Mouse (Mus musculus): Measurements from ENCODE around the gene Olfr1418. TPM values are rescaled to one million over a fixed set of nuclear protein-coding genes. Genes with fewer than 3 reads are reported as not detected.

Olfr1418 gene
- polyA plus RNA-seq, 1 experiment = not detected

DNA sequence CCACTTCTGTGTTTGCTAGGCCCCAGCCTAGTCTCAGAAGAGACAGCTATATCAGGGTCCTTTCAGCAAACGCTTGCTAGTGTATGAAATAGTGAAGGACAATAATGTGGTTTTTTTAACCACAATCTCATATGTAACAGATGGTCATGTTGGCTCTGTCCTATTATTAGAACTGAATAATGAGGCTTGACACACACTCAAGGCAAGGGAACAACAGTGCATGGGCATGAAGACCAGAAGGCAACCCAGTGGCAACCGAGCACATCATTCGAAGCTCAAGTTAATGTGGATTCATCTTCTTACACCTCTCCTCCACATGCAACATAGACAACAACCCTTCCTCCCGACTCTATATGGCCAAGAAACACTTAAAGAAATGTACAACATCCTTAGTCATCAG is 14.5 kb downstream of the Olfr1418 start:
- Histone ChIP-seq H3K27me3 (ENCODE audit: control insufficient read depth, insufficient read depth, low read length) (no peaks in the 10 kb centered on the region), H3K36me3 (ENCODE audit: control insufficient read depth, insufficient read depth, low read length) (no peaks in the 10 kb centered on the region), H3K4me3 (ENCODE audit: control insufficient read depth, low read depth, low read length) (no peak overlapping the region), H3K27ac (ENCODE audit: control insufficient read depth, insufficient read depth, low read depth, low read length) (no peak overlapping the region), H3K4me1 (ENCODE audit: control insufficient read depth, insufficient read depth, low read length) (no peaks in the 10 kb centered on the region)
- TF ChIP-seq CTCF (IDR thresholded peaks at IDR 0.05; ENCODE audit: control insufficient read depth, insufficient read depth, insufficient replicate concordance, low read depth, low read length) (no peak), POLR2A (IDR thresholded peaks at IDR 0.05; ENCODE audit: control insufficient read depth, low read depth, low read length) (no peak)

DNA sequence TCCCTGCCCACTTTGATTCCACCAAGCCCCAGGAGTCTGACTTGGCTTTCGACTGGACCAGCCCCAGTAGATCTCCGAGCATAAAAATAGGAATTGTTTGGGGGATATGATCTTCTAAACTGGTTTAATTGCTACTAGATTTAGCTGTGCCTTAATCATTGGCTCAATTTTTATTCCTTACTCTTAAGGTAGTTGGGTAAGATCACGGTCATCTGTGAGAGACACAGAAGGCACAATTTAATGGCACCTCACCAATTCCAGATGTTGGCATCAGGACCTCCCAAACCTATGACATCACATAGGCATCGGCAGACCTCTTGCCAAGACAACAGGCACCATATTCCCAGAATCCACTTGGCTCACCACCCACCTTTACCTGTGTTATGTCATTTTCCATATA is 21.7 kb downstream of the Olfr1418 start, which contains the start of gene Olfr1417:
TSS of gene Olfr1417 (minus strand) at position 101 of the 400 bp plus-strand sequence.
- H3K27me3 ChIP-seq (ENCODE audit: control insufficient read depth, insufficient read depth, low read length) = no peaks in the 10 kb centered on the region
- no peaks in the 10 kb centered on the region for H3K36me3 ChIP-seq (ENCODE audit: control insufficient read depth, insufficient read depth, low read length)
- H3K27ac ChIP-seq (ENCODE audit: control insufficient read depth, insufficient read depth, low read depth, low read length) = no peak within 1 kb of the TSS
- no peaks in the 10 kb centered on the region for H3K4me1 ChIP-seq (ENCODE audit: control insufficient read depth, insufficient read depth, low read length)
- TF ChIP-seq CTCF (IDR thresholded peaks at IDR 0.05; ENCODE audit: control insufficient read depth, insufficient read depth, insufficient replicate concordance, low read depth, low read length) (no peak), POLR2A (IDR thresholded peaks at IDR 0.05; ENCODE audit: control insufficient read depth, low read depth, low read length) (no peak)
- no peak within 1 kb of the TSS for H3K4me3 ChIP-seq (ENCODE audit: control insufficient read depth, low read depth, low read length)

DNA sequence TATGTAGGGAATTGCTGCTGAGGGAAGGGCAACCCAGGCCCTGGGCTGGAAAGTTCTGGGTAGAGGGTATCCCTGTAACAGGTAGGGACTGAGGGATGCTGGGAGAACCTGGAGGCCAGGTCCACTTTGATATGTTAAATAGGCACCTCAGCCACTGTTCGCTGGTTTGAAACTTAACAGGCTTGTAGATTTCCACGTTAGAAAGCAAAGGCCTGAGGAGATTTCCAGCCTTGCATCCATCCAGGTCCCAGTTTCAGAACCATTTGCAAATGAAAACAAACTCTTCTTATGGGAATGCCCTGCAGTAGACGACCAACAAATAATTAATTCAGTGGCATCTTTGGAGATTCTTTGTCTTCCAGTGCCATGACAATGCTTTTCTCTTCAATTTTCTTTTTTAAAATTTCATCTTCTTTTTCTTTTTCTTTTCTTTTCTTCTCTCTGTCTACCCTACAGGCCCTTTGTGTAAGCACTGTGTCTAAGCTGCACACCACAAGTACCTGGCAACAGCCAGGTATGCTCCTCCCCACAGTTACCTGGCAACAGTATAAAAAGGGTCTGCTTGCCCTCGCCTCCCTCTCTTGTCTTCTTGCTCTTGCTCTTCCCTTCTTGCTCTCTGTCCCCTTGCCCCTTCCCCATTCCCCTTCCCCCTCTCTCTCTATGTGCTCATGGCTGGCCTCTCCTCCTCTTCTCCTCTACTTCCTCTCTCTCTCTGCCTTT is 37.4 kb downstream of the Olfr1418 start:
- peaks cover 2% of the 10 kb centered on the region; the same call in 1 of the 2 replicates for H3K27me3 ChIP-seq (ENCODE audit: control insufficient read depth, insufficient read depth, low read length)
- H3K4me1 ChIP-seq (ENCODE audit: control insufficient read depth, insufficient read depth, low read length) = peaks cover 5% of the 10 kb centered on the region
- TF ChIP-seq POLR2A (IDR thresholded peaks at IDR 0.05; ENCODE audit: control insufficient read depth, low read depth, low read length) (no peak), CTCF (IDR thresholded peaks at IDR 0.05; ENCODE audit: control insufficient read depth, insufficient read depth, insufficient replicate concordance, low read depth, low read length) (no peak)
- H3K27ac ChIP-seq (ENCODE audit: control insufficient read depth, insufficient read depth, low read depth, low read length) = no peak overlapping the region
- H3K36me3 ChIP-seq (ENCODE audit: control insufficient read depth, insufficient read depth, low read length) = no peaks in the 10 kb centered on the region
- no peak overlapping the region for H3K4me3 ChIP-seq (ENCODE audit: control insufficient read depth, low read depth, low read length)

DNA sequence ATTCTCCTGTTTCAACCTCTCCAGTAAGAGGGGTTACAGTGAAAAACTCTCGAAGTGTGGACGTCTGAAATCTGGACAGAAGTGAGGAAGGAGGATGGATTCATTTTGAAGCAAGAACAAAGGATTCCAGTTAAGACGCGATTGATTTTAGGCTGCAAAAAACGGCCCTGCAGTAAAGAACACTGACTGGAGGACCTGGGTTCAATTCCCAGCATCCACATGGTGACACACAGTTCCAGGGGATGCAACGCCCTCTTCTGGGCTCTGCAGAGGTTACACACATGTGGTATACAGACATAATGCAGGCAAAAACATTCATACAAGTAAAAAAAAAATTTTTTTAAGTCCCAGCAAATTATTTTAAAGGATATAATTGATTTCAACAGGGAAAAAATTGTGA is 40.7 kb downstream of the Olfr1418 start:
- H3K27me3 ChIP-seq (ENCODE audit: control insufficient read depth, insufficient read depth, low read length) = peaks cover 2% of the 10 kb centered on the region; the same call in 1 of the 2 replicates
- TF ChIP-seq POLR2A (IDR thresholded peaks at IDR 0.05; ENCODE audit: control insufficient read depth, low read depth, low read length) (no peak), CTCF (IDR thresholded peaks at IDR 0.05; ENCODE audit: control insufficient read depth, insufficient read depth, insufficient replicate concordance, low read depth, low read length) (no peak)
- H3K27ac ChIP-seq (ENCODE audit: control insufficient read depth, insufficient read depth, low read depth, low read length) = no peak overlapping the region
- no peak overlapping the region for H3K4me3 ChIP-seq (ENCODE audit: control insufficient read depth, low read depth, low read length)
- no peaks in the 10 kb centered on the region for H3K36me3 ChIP-seq (ENCODE audit: control insufficient read depth, insufficient read depth, low read length)
- peaks cover 5% of the 10 kb centered on the region for H3K4me1 ChIP-seq (ENCODE audit: control insufficient read depth, insufficient read depth, low read length)

DNA sequence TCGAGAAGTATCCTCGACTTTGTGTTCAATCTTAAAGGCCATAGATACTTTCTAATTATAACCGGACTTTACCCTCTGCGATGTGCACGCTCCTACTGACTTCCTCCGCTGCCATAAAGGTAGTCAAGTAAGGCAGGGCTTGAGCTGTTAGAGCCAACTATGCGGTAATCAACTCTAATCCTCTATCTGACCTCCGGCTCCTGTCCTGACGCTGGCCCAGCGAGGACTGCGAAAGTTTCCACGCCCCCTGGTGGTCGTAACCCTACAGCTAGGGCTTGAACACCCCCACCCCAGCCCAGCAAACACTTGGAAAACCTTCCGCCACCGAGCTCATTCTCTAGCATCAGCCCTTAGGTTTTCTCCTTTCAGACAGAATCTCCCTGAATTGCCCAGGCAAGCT is 41.1 kb downstream of the Olfr1418 start:
- TF ChIP-seq CTCF (IDR thresholded peaks at IDR 0.05; ENCODE audit: control insufficient read depth, insufficient read depth, insufficient replicate concordance, low read depth, low read length) (peak; percentile 50; the same call in 1 of the 2 replicates), POLR2A (IDR thresholded peaks at IDR 0.05; ENCODE audit: control insufficient read depth, low read depth, low read length) (no peak)
- Histone ChIP-seq H3K36me3 (ENCODE audit: control insufficient read depth, insufficient read depth, low read length) (no peaks in the 10 kb centered on the region), H3K27ac (ENCODE audit: control insufficient read depth, insufficient read depth, low read depth, low read length) (no peak overlapping the region), H3K4me1 (ENCODE audit: control insufficient read depth, insufficient read depth, low read length) (peaks cover 5% of the 10 kb centered on the region), H3K4me3 (ENCODE audit: control insufficient read depth, low read depth, low read length) (no peak overlapping the region; the same call in none of the 2 replicates), H3K27me3 (ENCODE audit: control insufficient read depth, insufficient read depth, low read length) (peaks cover 2% of the 10 kb centered on the region; the same call in 1 of the 2 replicates)

DNA sequence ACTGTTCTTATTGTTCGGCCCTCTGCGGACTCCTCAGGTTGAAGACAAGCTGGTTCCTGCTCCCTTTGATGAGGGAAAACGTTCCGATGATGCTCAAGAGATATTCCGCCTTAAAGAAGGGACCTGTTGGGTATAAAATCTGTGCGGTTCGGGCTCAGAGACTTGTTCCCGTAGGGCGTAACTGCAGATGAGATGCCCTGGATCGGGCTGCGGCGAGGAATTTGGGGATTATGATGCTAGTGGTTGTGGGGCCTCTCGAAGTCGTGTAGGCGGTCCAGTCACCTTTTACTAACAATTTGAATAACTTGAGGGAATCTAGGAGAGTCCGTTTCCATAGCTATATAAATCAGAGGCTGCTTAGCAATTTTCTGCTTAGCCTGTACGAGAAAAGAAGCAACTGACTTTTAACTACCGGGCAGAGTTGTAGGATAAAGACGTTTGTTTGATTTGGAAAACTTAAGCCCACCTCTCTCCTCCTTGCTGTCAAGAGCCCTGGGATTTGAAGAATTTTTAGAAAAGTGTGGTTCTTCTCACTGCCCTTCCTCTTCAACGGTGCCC is 41.6 kb downstream of the Olfr1418 start, which contains the start of gene Stx3:
TSS of gene Stx3 (minus strand) at position 261 of the 558 bp plus-strand sequence.
- H3K27ac ChIP-seq (ENCODE audit: control insufficient read depth, insufficient read depth, low read depth, low read length) = no peak within 1 kb of the TSS
- peaks cover 2% of the 10 kb centered on the region; the same call in 1 of the 2 replicates for H3K27me3 ChIP-seq (ENCODE audit: control insufficient read depth, insufficient read depth, low read length)
- H3K36me3 ChIP-seq (ENCODE audit: control insufficient read depth, insufficient read depth, low read length) = no peaks in the 10 kb centered on the region
- peak within 1 kb of the TSS; percentile 54 for H3K4me3 ChIP-seq (ENCODE audit: control insufficient read depth, low read depth, low read length)
- H3K4me1 ChIP-seq (ENCODE audit: control insufficient read depth, insufficient read depth, low read length) = peaks cover 5% of the 10 kb centered on the region
- no peak for TF ChIP-seq POLR2A (IDR thresholded peaks at IDR 0.05; ENCODE audit: control insufficient read depth, low read depth, low read length)
- TF ChIP-seq CTCF (IDR thresholded peaks at IDR 0.05; ENCODE audit: control insufficient read depth, insufficient read depth, insufficient replicate concordance, low read depth, low read length) = no peak

All from testis, adult 2 months (tissue).